In genomic region chr8:70323716-70324115, GRCm38 (mm10) we compare ENCODE assay signal across 1 mouse cellular context.
TF ChIP-seq lines count a peak whose summit lies in the region.

No protein-coding gene starts in this region.

TF ChIP-seq in MEL, 35 proteins besides CTCF, POLR2A, EP300 and RAD21:
- peak; percentile 46 for TF ChIP-seq SMC3 (IDR thresholded peaks at IDR 0.05; ENCODE audit: low read depth, low read length)
- TF ChIP-seq NRF1 (IDR thresholded peaks at IDR 0.05; ENCODE audit: insufficient read depth, low read depth, low read length, poor library complexity, severe bottlenecking), result no peak
